Mouse (Mus musculus) testis, adult 2 months (tissue): ENCODE results near the gene Gm13279. TPM values are rescaled to one million over a fixed set of nuclear protein-coding genes. Genes with fewer than 3 reads are reported as not detected.
"Not testable (repeated sequence)": the region's sequence is repeated elsewhere in the genome, so short reads cannot be mapped to it uniquely, and the experiment has no call there.

Source experiments
- H3K27ac ChIP-seq: fragments of 200-500 bp; 2 replicates; pipeline ENCODE4 v1.5.1; 2012; ENCODE audit warnings: low read depth, low read length; ENCODE audit not compliant: control insufficient read depth, insufficient read depth
- H3K27me3 ChIP-seq: fragments of 200-500 bp; 2 replicates; pipeline ENCODE4 v1.6.1; 2012; ENCODE audit warnings: mild to moderate bottlenecking, low read length, moderate library complexity; ENCODE audit not compliant: control insufficient read depth, insufficient read depth
- H3K36me3 ChIP-seq: fragments of 200-500 bp; 2 replicates; pipeline ENCODE4 v1.6.1; 2012; ENCODE audit warnings: mild to moderate bottlenecking, low read length; ENCODE audit not compliant: control insufficient read depth, insufficient read depth
- H3K4me1 ChIP-seq: fragments of 200-500 bp; 2 replicates; pipeline ENCODE4 v1.6.1; 2012; ENCODE audit warnings: low read length; ENCODE audit not compliant: control insufficient read depth, insufficient read depth
- H3K4me3 ChIP-seq: fragments of 200-500 bp; 2 replicates; pipeline ENCODE4 v1.5.1; 2012; ENCODE audit warnings: low read depth, mild to moderate bottlenecking, low read length, moderate library complexity, mixed read lengths; ENCODE audit not compliant: control insufficient read depth
- CTCF ChIP-seq: fragments of 200-500 bp; IDR thresholded peaks from 2 replicates; pipeline ENCODE4 v1.5.1; 2012; ENCODE audit warnings: low read depth, mild to moderate bottlenecking, inconsistent platforms, low read length, moderate library complexity; ENCODE audit not compliant: control insufficient read depth, insufficient read depth, insufficient replicate concordance
- POLR2A ChIP-seq: fragments of 200-500 bp; IDR thresholded peaks from 2 replicates; pipeline ENCODE4 v1.6.1; 2012; ENCODE audit warnings: low read depth, mild to moderate bottlenecking, inconsistent platforms, low read length, moderate library complexity; ENCODE audit not compliant: control insufficient read depth
- polyA plus RNA-seq: library from polyadenylated mRNA; depleted of rRNA; stranded (reverse); fragments of >200 nt; gene quantifications from 2 replicates; pipeline ENCODE4 v1.2.3, GENCODE M21; 2012

The Gm13279 gene
- polyA plus RNA-seq, 1 experiment, result not detected

DNA sequence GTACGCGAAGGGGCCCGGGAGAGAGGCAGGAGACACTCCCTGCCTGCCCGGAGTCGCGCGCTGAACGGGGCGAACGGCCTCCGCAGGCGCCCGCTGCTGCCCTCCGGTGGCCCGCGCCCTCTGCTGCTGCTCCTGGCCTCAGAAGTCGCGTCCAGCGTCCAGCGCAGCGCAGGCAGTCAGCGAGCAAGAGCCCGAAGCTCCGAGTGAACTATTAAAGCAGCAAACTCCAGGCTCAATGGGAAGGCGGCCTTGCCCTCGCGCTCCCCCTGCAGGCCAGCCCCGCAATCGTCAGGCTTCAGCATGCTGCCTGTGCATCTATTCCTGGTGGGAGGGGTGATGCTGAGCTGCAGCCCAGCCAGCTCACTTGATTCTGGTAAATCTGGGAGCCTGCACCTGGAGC is 5.8 kb downstream of the Gm13279 start, which contains the start of gene Gm13287:
TSS of gene Gm13287 (plus strand) at position 301 of the 400 bp plus-strand sequence.
- not testable (repeated sequence) for H3K27me3 ChIP-seq, H3K4me1 ChIP-seq, H3K36me3 ChIP-seq, H3K4me3 ChIP-seq, H3K27ac ChIP-seq

DNA sequence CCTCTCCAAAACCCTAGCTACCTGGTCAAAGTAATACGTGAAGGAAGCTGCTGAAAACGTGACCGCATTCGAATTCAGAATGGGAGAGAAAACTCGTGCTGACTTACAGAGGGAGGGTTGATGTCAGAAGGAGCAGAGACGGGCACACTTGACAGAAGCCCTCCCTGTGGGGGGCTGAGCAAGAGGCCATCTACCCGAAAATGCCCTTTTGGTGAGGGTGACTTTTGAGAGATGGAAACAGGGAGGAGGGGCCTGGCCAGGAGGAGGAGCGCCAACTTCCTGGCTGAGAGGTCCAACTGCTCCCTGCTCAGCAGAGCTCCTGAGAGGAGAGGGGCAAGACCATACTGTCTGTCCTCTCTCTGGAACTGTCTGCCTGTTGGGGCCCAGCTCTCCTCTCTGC is 8.0 kb downstream of the Gm13279 start, which contains the start of gene Gm13288:
TSS of gene Gm13288 (plus strand) at position 301 of the 400 bp plus-strand sequence.
- not testable (repeated sequence) for H3K27me3 ChIP-seq, H3K4me3 ChIP-seq, H3K27ac ChIP-seq, H3K36me3 ChIP-seq, H3K4me1 ChIP-seq

DNA sequence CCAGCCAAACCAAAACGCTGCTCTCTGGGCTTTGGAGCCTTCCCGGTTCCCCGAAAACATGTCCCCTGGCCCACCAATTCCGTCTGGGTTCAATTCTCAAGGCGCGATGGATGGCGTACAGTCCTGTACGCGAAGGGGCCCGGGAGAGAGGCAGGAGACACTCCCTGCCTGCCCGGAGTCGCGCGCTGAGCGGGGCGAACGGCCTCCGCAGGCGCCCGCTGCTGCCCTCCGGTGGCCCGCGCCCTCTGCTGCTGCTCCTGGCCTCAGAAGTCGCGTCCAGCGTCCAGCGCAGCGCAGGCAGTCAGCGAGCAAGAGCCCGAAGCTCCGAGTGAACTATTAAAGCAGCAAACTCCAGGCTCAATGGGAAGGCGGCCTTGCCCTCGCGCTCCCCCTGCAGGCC is 8.6 kb downstream of the Gm13279 start:
- not testable (repeated sequence) for H3K36me3 ChIP-seq, H3K4me3 ChIP-seq, H3K27me3 ChIP-seq, H3K4me1 ChIP-seq, H3K27ac ChIP-seq

DNA sequence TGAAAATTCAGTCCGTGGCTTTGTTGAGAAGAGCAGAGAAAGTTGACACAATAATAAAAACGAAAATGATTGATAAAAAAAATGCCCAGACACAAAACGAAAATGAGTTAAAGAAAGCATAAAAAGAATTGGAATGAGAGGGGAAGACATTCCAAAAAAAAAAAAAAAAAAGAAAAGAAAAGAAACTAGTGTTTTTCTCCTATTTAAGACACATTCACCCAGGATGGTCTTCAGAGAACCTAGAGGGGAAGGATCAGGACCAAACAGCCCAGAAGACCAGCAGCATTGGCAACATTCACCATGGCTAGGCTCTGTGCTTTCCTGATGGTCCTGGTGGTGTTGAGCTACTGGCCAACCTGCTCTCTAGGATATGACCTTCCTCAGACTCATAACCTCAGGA is 18.7 kb downstream of the Gm13279 start, which contains the start of gene Ifna7:
TSS of gene Ifna7 (plus strand) at position 301 of the 400 bp plus-strand sequence.
- H3K27ac ChIP-seq, result no peak within 1 kb of the TSS
- TF ChIP-seq POLR2A (no peak), CTCF (no peak)
- H3K4me3 ChIP-seq, result no peak within 1 kb of the TSS
- no peaks in the 10 kb centered on the region for H3K36me3 ChIP-seq
- H3K27me3 ChIP-seq, result no peaks in the 10 kb centered on the region
- H3K4me1 ChIP-seq, result no peaks in the 10 kb centered on the region

DNA sequence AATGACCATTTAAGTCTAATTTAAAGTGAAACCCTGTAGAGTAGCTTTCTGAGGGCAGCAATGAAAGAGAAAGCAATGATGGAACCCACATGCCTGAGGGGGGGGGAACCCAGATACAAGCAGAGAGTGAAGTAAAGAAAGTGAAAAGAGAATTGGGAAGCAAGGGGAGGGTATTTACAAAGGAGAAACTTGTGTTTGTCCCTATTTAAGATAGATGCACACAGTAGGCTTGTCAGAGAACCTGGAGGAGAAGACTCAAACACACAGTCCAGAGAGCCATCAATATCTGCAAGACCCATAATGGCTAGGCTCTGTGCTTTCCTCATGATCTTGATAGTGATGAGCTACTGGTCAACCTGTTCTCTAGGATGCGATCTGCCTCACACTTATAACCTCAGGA is 22.5 kb downstream of the Gm13279 start, which contains the start of gene Ifna11:
TSS of gene Ifna11 (plus strand) at position 301 of the 400 bp plus-strand sequence.
- no peak within 1 kb of the TSS for H3K4me3 ChIP-seq
- H3K27ac ChIP-seq, result no peak within 1 kb of the TSS
- H3K4me1 ChIP-seq, result no peaks in the 10 kb centered on the region
- H3K36me3 ChIP-seq, result no peaks in the 10 kb centered on the region
- no peaks in the 10 kb centered on the region for H3K27me3 ChIP-seq
- TF ChIP-seq POLR2A (no peak), CTCF (no peak)

DNA sequence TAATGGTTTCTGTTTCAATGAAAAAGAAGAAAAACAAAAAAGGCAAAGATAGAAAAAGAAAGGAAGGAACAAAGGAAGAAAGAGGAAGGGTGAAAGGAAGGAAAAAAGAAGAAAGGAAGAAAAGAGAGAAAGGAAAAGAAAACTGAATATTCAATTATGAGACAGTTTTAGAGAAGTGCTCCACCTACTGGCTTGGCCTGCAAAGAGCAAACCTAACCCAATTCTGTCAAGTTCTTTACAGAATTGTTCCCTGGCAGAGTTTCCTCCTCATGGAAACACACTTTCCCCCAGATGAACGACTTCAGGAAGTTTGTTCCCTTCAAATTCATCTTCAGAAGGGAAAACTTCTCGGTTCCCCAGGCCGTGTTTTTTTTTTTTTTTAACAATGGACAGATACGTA is 25.8 kb downstream of the Gm13279 start:
- H3K4me3 ChIP-seq, result no peak overlapping the region
- no peaks in the 10 kb centered on the region for H3K4me1 ChIP-seq
- H3K27ac ChIP-seq, result no peak overlapping the region
- TF ChIP-seq POLR2A (no peak), CTCF (no peak)
- no peaks in the 10 kb centered on the region for H3K36me3 ChIP-seq
- no peaks in the 10 kb centered on the region for H3K27me3 ChIP-seq

DNA sequence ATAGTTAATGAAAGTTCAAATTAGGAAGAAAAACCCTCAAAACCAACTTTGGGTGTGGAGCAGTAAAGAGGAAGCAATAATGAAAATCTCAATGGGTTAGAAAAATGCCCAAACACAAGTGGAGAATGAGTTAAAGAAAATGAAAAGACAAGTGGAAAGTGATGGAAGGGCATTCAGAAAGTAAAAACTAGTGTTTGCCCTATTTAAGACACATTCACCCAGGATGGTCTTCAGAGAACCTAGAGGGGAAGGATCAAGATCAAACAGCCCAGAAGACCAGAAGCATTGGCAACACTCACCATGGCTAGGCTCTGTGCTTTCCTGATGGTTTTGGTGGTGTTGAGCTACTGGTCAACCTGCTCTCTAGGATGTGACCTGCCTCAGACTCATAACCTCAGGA is 29.9 kb downstream of the Gm13279 start, which contains the start of gene Ifna6:
TSS of gene Ifna6 (plus strand) at position 301 of the 400 bp plus-strand sequence.
- not testable (repeated sequence) for H3K36me3 ChIP-seq, H3K4me3 ChIP-seq, H3K4me1 ChIP-seq, H3K27me3 ChIP-seq, H3K27ac ChIP-seq

DNA sequence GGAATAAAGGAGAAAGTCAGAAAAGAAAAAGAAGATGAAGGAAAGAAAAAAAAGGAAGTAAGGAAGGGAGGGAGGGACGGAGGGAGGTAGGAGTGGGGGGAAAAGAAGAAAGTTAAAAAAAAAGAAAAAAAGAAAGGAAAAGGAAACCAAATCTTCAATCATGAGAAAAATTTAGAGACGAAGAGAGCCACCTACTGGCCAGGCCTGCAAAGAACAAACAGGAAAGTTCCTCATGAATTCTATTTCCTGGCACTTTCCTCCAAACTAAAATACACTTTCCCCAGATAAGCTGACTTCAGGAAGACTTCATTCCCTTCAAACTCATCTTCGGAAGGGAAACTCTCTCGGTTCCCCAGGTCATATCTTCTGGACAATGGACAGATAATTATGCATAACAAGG is 33.3 kb downstream of the Gm13279 start:
- H3K27me3 ChIP-seq, result no peaks in the 10 kb centered on the region
- H3K4me1 ChIP-seq, result no peaks in the 10 kb centered on the region
- H3K36me3 ChIP-seq, result no peaks in the 10 kb centered on the region
- H3K27ac ChIP-seq, result no peak overlapping the region
- TF ChIP-seq CTCF (no peak), POLR2A (no peak)
- H3K4me3 ChIP-seq, result no peak overlapping the region

DNA sequence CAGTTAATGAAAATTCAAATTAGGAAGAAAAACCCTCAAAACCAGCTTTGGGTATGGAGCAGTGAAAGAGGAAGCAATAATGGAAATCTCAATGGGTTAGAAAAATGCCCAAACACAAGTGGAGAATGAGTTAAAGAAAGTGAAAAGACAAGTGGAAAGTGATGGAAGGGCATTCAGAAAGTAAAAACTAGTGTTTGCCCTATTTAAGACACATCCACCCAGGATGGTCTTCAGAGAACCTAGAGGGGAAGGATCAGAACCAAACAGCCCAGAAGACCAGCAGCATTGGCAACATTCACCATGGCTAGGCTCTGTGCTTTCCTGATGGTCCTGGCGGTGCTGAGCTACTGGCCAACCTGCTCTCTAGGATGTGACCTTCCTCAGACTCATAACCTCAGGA is 38.0 kb downstream of the Gm13279 start, which contains the start of gene Ifna5:
TSS of gene Ifna5 (plus strand) at position 301 of the 400 bp plus-strand sequence.
- H3K27ac ChIP-seq, H3K36me3 ChIP-seq, H3K4me1 ChIP-seq, H3K4me3 ChIP-seq, H3K27me3 ChIP-seq: not testable (repeated sequence)
